Mouse (Mus musculus) myocyte (in vitro differentiated cells): ENCODE results near the gene B4galt4.

Experiments used
- E2F4 ChIP-seq: IDR thresholded peaks from one replicate; pipeline ENCODE4 v1.6.1; 2011; ENCODE audit warnings: mild to moderate bottlenecking, control low read depth, moderate library complexity; ENCODE audit not compliant: insufficient read depth
- POLR2A ChIP-seq: IDR thresholded peaks from one replicate; pipeline ENCODE4 v1.6.1; 2011; ENCODE audit warnings: low read depth, mild to moderate bottlenecking, control low read depth, moderate library complexity; ENCODE audit not compliant: insufficient read length
- POLR2AphosphoS2 ChIP-seq: IDR thresholded peaks from one replicate; pipeline ENCODE4 v1.6.1; 2011; ENCODE audit warnings: low read depth, control low read depth; ENCODE audit not compliant: insufficient read length

DNA sequence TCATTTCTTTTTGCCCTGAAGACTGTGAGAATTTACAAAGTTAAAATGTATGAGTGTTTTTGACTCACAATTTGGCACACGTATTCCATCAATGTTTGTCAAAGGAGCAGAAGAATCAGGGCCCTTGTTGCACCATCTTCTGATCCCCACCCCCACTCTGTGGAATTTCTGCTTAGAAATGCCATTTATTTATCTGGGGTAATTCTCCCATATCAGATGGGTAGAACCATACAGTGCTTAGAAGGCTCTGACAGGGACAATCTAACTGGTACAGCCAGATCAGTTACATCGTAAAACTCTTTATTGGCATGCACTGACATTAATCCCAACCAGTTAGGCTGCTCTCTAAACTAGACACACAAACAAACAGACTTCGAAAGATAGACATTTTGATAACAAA lies 47.9 kb downstream of the B4galt4 start:
- TF ChIP-seq POLR2AphosphoS2 (no peak), POLR2A (no peak), E2F4 (no peak)
